Mouse (Mus musculus): Measurements from ENCODE around the gene Itm2b. TPM values are rescaled to one million over a fixed set of nuclear protein-coding genes. Genes with fewer than 3 reads are reported as not detected.

The Itm2b gene
- total and polyA plus RNA-seq, 3 experiments, result 190 to 305 (median 254) TPM

DNA sequence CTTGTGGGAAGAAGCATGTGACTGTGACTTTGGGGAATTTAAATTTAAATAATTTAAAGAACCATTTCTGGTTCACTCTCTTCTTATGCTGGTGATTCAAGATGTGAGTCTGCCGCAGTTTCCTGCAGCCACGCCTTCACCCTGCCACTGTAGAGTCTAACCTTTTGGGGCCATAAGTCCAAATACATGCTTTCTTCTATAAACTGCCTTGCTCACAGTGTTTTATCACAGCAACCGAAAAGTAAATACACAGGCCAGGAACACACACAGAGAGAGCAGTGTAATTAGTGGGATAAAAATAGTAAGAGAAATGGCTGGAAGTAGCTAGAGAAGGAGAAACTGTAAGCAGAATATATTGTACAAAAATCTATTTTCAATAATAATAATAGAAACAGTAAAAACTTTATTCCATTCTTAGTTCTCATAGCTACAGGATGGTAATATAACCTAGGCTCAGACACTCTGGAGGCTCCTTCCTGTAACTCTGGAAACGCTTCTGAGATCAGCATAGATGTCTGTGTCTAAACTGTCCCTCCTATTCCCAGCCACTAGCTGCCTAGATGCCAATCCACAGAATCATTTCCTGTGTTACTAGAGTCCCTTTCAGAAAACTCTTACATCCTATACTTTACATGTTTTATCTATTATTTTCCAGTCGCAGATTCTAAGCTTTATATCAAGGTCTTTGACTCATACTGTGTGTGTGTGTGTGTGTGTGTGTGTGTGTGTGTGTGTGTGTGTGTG, 9.3 kb upstream of the Itm2b start:
- Histone ChIP-seq H3K4me3 (replicated peaks in 1 of 3; ENCODE audit: low read depth in 2 of 3, low read length in 2 of 3, poor library complexity in 1 of 3) (no peak overlapping the region), H3K27ac (ENCODE audit: insufficient read depth, low read depth) (no peak overlapping the region), H3K27me3 (replicated peaks) (no peaks in the 10 kb centered on the region), H3K79me2 (replicated peaks; ENCODE audit: control insufficient read depth, extremely low read depth, insufficient read depth, poor library complexity, severe bottlenecking) (no peaks in the 10 kb centered on the region), H3K36me3 (replicated peaks in 1 of 2; ENCODE audit: control insufficient read depth in 1 of 2, insufficient read depth in 1 of 2, low read length in 1 of 2) (no peaks in the 10 kb centered on the region), H3K4me1 (ENCODE audit: control insufficient read depth in 1 of 2, insufficient read depth in 2 of 2) (no peaks in the 10 kb centered on the region), H3K9ac (ENCODE audit: insufficient read depth, low read depth) (no peak overlapping the region), H3K4me2 (ENCODE audit: insufficient read depth, low read depth, poor library complexity, severe bottlenecking) (no peak overlapping the region), H3K9me3 (replicated peaks; ENCODE audit: low read length) (no peaks in the 10 kb centered on the region)
- in situ Hi-C loops (cut with MboI; ENCODE audit: low pct_ligation_motif_present, low pct_unique_long_range_greater_than_20kb, low sequenced_read_pairs), result no loop called here
- no peak for DNase-seq (ENCODE audit: extremely low read depth)
- TF ChIP-seq ZMIZ1 (IDR thresholded peaks at IDR 0.05; ENCODE audit: low read depth, low read length), result no peak
- no peak for TF ChIP-seq JUN (IDR thresholded peaks at IDR 0.05; ENCODE audit: insufficient read depth, low read depth, low read length)
- no peak for TF ChIP-seq SIN3A (IDR thresholded peaks at IDR 0.05; ENCODE audit: low read length)
- no peak for TF ChIP-seq ETS1 (conservative IDR thresholded peaks at IDR 0.05; ENCODE audit: low read depth, low read length)
- TF ChIP-seq TCF12 (IDR thresholded peaks at IDR 0.05; ENCODE audit: low read depth, low read length), result no peak
- dilution Hi-C loops (cut with MboI; ENCODE audit: extremely low pct_ligation_motif_present, extremely low pct_unique_long_range_greater_than_20kb, low sequenced_read_pairs), result no loop called here

DNA sequence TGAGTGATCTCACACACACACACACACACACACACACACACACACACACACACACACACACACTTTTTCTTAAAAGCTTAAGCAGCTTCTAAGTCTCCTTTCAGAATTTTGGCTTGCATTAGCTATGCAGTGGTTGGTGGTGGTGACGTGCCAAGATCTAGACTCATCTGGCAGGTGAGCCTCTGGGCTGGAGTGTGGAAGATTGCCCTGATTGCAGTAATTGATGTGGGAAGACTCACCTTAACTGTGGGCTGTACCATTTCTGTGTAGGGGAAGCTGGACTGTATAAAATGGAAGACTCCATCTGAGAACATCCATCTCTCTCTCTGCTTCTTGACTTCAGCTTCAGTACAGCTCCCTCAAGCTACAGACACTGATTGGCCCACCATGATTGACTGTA, 6.4 kb upstream of the Itm2b start:
- no peak for DNase-seq (ENCODE audit: extremely low read depth)
- H3K4me3 ChIP-seq (replicated peaks in 1 of 3; ENCODE audit: low read depth in 2 of 3, low read length in 2 of 3, poor library complexity in 1 of 3), result no peak overlapping the region
- no peak overlapping the region for H3K27ac ChIP-seq (ENCODE audit: insufficient read depth, low read depth)
- H3K9me3 ChIP-seq (replicated peaks; ENCODE audit: low read length), result no peaks in the 10 kb centered on the region
- no peak overlapping the region for H3K4me2 ChIP-seq (ENCODE audit: insufficient read depth, low read depth, poor library complexity, severe bottlenecking)
- H3K27me3 ChIP-seq (replicated peaks), result no peaks in the 10 kb centered on the region
- no peak for TF ChIP-seq POLR2AphosphoS2 (IDR thresholded peaks at IDR 0.05; ENCODE audit: low read depth, low read length)
- no peak for TF ChIP-seq POLR2A (IDR thresholded peaks at IDR 0.05; ENCODE audit: low read depth, low read length)
- no peak for TF ChIP-seq EP300 (IDR thresholded peaks at IDR 0.05; ENCODE audit: low read length)
- TF ChIP-seq MAX (IDR thresholded peaks at IDR 0.05; ENCODE audit: low read length), result no peak
- TF ChIP-seq USF2 (conservative IDR thresholded peaks at IDR 0.05; ENCODE audit: low read depth, low read length), result no peak
- TF ChIP-seq ZKSCAN1 (IDR thresholded peaks at IDR 0.05; ENCODE audit: borderline replicate concordance, low read depth, low read length), result no peak
- TF ChIP-seq ZMIZ1 (IDR thresholded peaks at IDR 0.05; ENCODE audit: low read depth, low read length), result no peak
- TF ChIP-seq HCFC1 (IDR thresholded peaks at IDR 0.05; ENCODE audit: low read depth, low read length), result no peak
- H3K36me3 ChIP-seq (replicated peaks in 1 of 2; ENCODE audit: control insufficient read depth in 1 of 2, insufficient read depth in 1 of 2, low read length in 1 of 2), result no peaks in the 10 kb centered on the region
- H3K79me2 ChIP-seq (replicated peaks; ENCODE audit: control insufficient read depth, extremely low read depth, insufficient read depth, poor library complexity, severe bottlenecking), result no peaks in the 10 kb centered on the region
- in situ Hi-C loops (cut with MboI; ENCODE audit: low pct_ligation_motif_present, low pct_unique_long_range_greater_than_20kb, low sequenced_read_pairs) (no loop called here), dilution Hi-C loops (cut with MboI; ENCODE audit: extremely low pct_ligation_motif_present, extremely low pct_unique_long_range_greater_than_20kb, low sequenced_read_pairs) (no loop called here)
- no peak overlapping the region for H3K9ac ChIP-seq (ENCODE audit: insufficient read depth, low read depth)
- H3K4me1 ChIP-seq (ENCODE audit: control insufficient read depth in 1 of 2, insufficient read depth in 2 of 2), result peaks cover 0 to 21% of the 10 kb centered on the region in 2 experiments; a peak in 2 of 4 replicates

DNA sequence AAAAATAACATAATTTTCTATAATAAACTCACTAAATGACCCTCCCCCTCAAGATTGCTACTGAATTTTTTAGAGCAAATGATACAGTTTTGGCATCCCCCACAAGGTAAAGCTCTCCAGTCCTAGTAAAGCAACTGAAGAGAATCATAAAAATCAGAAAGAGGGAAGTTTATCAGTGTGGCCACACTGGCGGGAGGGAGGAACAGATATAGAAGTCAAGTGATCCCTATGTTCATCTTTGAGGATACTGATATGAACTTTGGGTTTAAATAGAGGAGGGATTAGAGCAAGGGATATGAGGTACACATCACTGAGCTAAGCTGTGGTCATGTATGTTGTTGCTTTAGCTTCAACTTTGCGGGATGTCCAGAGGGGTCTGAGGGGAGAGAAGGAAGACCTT, 5.1 kb upstream of the Itm2b start:
- in situ Hi-C loops (cut with MboI; ENCODE audit: low pct_ligation_motif_present, low pct_unique_long_range_greater_than_20kb, low sequenced_read_pairs) (no loop called here), dilution Hi-C loops (cut with MboI; ENCODE audit: extremely low pct_ligation_motif_present, extremely low pct_unique_long_range_greater_than_20kb, low sequenced_read_pairs) (no loop called here)
- Histone ChIP-seq H3K4me1 (ENCODE audit: control insufficient read depth in 1 of 2, insufficient read depth in 2 of 2) (peaks cover 2 to 31% of the 10 kb centered on the region in 2 experiments; a peak in 3 of 4 replicates), H3K9me3 (replicated peaks; ENCODE audit: low read length) (no peaks in the 10 kb centered on the region), H3K27me3 (replicated peaks) (no peaks in the 10 kb centered on the region), H3K36me3 (replicated peaks in 1 of 2; ENCODE audit: control insufficient read depth in 1 of 2, insufficient read depth in 1 of 2, low read length in 1 of 2) (no peaks in the 10 kb centered on the region), H3K27ac (ENCODE audit: insufficient read depth, low read depth) (no peak overlapping the region), H3K4me3 (replicated peaks in 1 of 3; ENCODE audit: low read depth in 2 of 3, low read length in 2 of 3, poor library complexity in 1 of 3) (no peak overlapping the region), H3K4me2 (ENCODE audit: insufficient read depth, low read depth, poor library complexity, severe bottlenecking) (no peak overlapping the region), H3K79me2 (replicated peaks; ENCODE audit: control insufficient read depth, extremely low read depth, insufficient read depth, poor library complexity, severe bottlenecking) (no peaks in the 10 kb centered on the region), H3K9ac (ENCODE audit: insufficient read depth, low read depth) (no peak overlapping the region)
- no peak for TF ChIP-seq UBTF (IDR thresholded peaks at IDR 0.05; ENCODE audit: low read depth, low read length)
- no peak for TF ChIP-seq BHLHE40 (IDR thresholded peaks at IDR 0.05; ENCODE audit: low read depth, low read length)
- no peak for TF ChIP-seq CHD1 (IDR thresholded peaks at IDR 0.05; ENCODE audit: low read depth, low read length)
- no peak for TF ChIP-seq JUN (IDR thresholded peaks at IDR 0.05; ENCODE audit: insufficient read depth, low read depth, low read length)
- no peak for TF ChIP-seq JUND (conservative IDR thresholded peaks at IDR 0.05; ENCODE audit: low read depth, low read length)
- TF ChIP-seq ZMIZ1 (IDR thresholded peaks at IDR 0.05; ENCODE audit: low read depth, low read length), result no peak
- TF ChIP-seq CTCF (conservative IDR thresholded peaks at IDR 0.05 in 1 of 2, IDR thresholded peaks at IDR 0.05 in 1 of 2; ENCODE audit: low read depth in 2 of 2, low read length in 2 of 2), result no peak
- no peak for TF ChIP-seq MAZ (IDR thresholded peaks at IDR 0.05; ENCODE audit: low read depth, low read length)
- no peak for TF ChIP-seq RAD21 (IDR thresholded peaks at IDR 0.05; ENCODE audit: low read depth, low read length)
- TF ChIP-seq TCF12 (IDR thresholded peaks at IDR 0.05; ENCODE audit: low read depth, low read length), result no peak
- TF ChIP-seq MEF2A (IDR thresholded peaks at IDR 0.05; ENCODE audit: borderline replicate concordance, low read depth, low read length), result no peak
- DNase-seq (ENCODE audit: extremely low read depth), result no peak

All from CH12.LX (cell line).